26 mouse cellular contexts compared by ENCODE assay signal in the genomic region with DNA sequence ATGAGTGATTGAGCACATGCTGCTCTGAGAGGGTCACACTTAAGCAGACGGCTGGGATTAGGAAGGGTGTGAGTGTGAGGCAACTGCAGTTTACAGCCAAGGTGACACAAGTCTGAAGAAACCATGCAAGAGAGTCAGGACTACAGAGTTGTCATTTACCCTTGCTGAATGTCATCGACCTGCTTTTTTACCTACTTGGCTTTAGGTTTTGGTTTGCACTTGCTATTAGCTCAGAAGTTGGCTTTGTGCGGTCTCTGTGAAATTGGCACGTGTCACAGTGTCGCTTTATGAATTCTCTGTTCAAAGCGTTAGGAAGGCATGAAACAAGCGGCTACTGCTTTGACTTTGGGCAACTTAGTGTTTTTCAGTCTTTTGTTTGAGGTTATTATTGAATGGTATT.
DNase-seq lines count a peak whose midpoint lies in the region; ATAC-seq and TF ChIP-seq lines count a peak whose summit lies in the region.
"Had no signal": no experiment of that assay in that cellular context is flagged by ENCODE, and none has a peak within 500 bp of the region (broad histone marks: within the 10 kb centered on the region; RNA-seq: fewer than 3 reads in every experiment).

No protein-coding gene starts in this region.

- H3K9ac ChIP-seq in forebrain, embryonic 15.5 days (replicated peaks), result no peak overlapping the region
- no peak overlapping the region for H3K9ac ChIP-seq in forebrain, postnatal 0 days
- H3K9ac ChIP-seq in midbrain, postnatal 0 days (replicated peaks; ENCODE audit: low read length, poor library complexity, severe bottlenecking), result no peak overlapping the region
- H3K9ac ChIP-seq: embryonic facial prominence, embryonic 12.5 days; embryonic facial prominence, embryonic 15.5 days; forebrain, embryonic 12.5 days; heart, embryonic 13.5 days; hindbrain, embryonic 12.5 days; hindbrain, embryonic 15.5 days had no signal

- H3K9me3 ChIP-seq in forebrain, embryonic 15.5 days, result no peaks in the 10 kb centered on the region
- no peaks in the 10 kb centered on the region for H3K9me3 ChIP-seq in forebrain, postnatal 0 days (ENCODE audit: low read length)
- no peaks in the 10 kb centered on the region for H3K9me3 ChIP-seq in midbrain, postnatal 0 days (ENCODE audit: low read length)
- H3K9me3 ChIP-seq: embryonic facial prominence, embryonic 12.5 days; embryonic facial prominence, embryonic 15.5 days; forebrain, embryonic 12.5 days; heart, embryonic 10.5 days; hindbrain, embryonic 12.5 days; hindbrain, embryonic 15.5 days had no signal

- H3K27me3 ChIP-seq in forebrain, embryonic 15.5 days, result no peaks in the 10 kb centered on the region
- no peaks in the 10 kb centered on the region for H3K27me3 ChIP-seq in forebrain, postnatal 0 days (ENCODE audit: insufficient read depth, low read length)
- no peaks in the 10 kb centered on the region for H3K27me3 ChIP-seq in midbrain, postnatal 0 days (ENCODE audit: insufficient read depth, low read length)
- H3K27me3 ChIP-seq: CH12.LX; embryonic facial prominence, embryonic 12.5 days; embryonic facial prominence, embryonic 15.5 days; forebrain, embryonic 12.5 days; heart, embryonic 13.5 days; hindbrain, embryonic 12.5 days; hindbrain, embryonic 15.5 days; Patski had no signal

- TF ChIP-seq CTCF in forebrain, postnatal 0 days (IDR thresholded peaks at IDR 0.05; ENCODE audit: low read depth), result no peak
- TF ChIP-seq CTCF in midbrain, postnatal 0 days (IDR thresholded peaks at IDR 0.05), result no peak

- WGBS in forebrain, embryonic 15.5 days, result 79% methylated on average over 7 of the region's 7 CpGs
- 80% methylated on average over 7 of the region's 7 CpGs for WGBS in forebrain, postnatal 0 days
- WGBS in midbrain, postnatal 0 days, result 86% methylated on average over 7 of the region's 7 CpGs

- no peak overlapping the region for H3K4me3 ChIP-seq in forebrain, embryonic 15.5 days
- H3K4me3 ChIP-seq in forebrain, postnatal 0 days (ENCODE audit: low read depth, low read length), result no peak overlapping the region
- H3K4me3 ChIP-seq in midbrain, postnatal 0 days (ENCODE audit: low read depth, low read length), result no peak overlapping the region
- H3K4me3 ChIP-seq: embryonic facial prominence, embryonic 12.5 days; embryonic facial prominence, embryonic 15.5 days; forebrain, embryonic 12.5 days; gastrocnemius, adult 2 months; heart, adult 2 months; heart, embryonic 10.5 days; heart, embryonic 13.5 days; hindbrain, embryonic 12.5 days; hindbrain, embryonic 15.5 days had no signal

- DNase-seq in forebrain, postnatal 0 days, result no peak
- peak; percentile 5 for DNase-seq in thymus, postnatal 4 days
- DNase-seq in thymus, adult 18-20 months, result no peak
- DNase-seq in gonadal fat pad, adult 2 months (ENCODE audit: low read depth), result peak; percentile 60
- no peak for DNase-seq in midbrain, postnatal 0 days (ENCODE audit: low spot score)
- DNase-seq: adrenal gland, postnatal 25 days; B cell, adult 2 months; cerebellum, adult 11 months; cerebellum, adult 2 months; cerebellum, adult 9-11 months; cerebellum, postnatal 25 days; gastrocnemius, adult 2 months; gastrocnemius, postnatal 14 days; heart, adult 2 months had no signal

- 0 out of 2 replicates have a peak, but pooled peaks have one; percentile 51 for ATAC-seq in forebrain, embryonic 15.5 days (replicated peaks)
- ATAC-seq in forebrain, postnatal 0 days, result no peak
- ATAC-seq in midbrain, postnatal 0 days (ENCODE audit: low FRiP score), result no peak
- ATAC-seq: forebrain, embryonic 16.5 days; intestine, postnatal 0 days; Patski had no signal

- no peak overlapping the region for H3K4me2 ChIP-seq in forebrain, embryonic 15.5 days (replicated peaks)
- H3K4me2 ChIP-seq in forebrain, postnatal 0 days (ENCODE audit: low read depth), result no peak overlapping the region
- H3K4me2 ChIP-seq in midbrain, postnatal 0 days (ENCODE audit: low read depth, low read length, poor library complexity, severe bottlenecking), result no peak overlapping the region
- H3K4me2 ChIP-seq: embryonic facial prominence, embryonic 12.5 days; embryonic facial prominence, embryonic 15.5 days; forebrain, embryonic 12.5 days; heart, embryonic 13.5 days; hindbrain, embryonic 12.5 days; hindbrain, embryonic 15.5 days had no signal

- H3K4me1 ChIP-seq in forebrain, embryonic 15.5 days, result no peaks in the 10 kb centered on the region
- H3K4me1 ChIP-seq in forebrain, postnatal 0 days (ENCODE audit: insufficient read depth), result no peaks in the 10 kb centered on the region
- no peaks in the 10 kb centered on the region for H3K4me1 ChIP-seq in midbrain, postnatal 0 days (ENCODE audit: insufficient read depth, low read length)
- H3K4me1 ChIP-seq: embryonic facial prominence, embryonic 12.5 days; embryonic facial prominence, embryonic 15.5 days; forebrain, embryonic 12.5 days; hindbrain, embryonic 12.5 days; hindbrain, embryonic 15.5 days had no signal

- H3K27ac ChIP-seq in forebrain, embryonic 15.5 days (replicated peaks), result no peak overlapping the region
- no peak overlapping the region for H3K27ac ChIP-seq in forebrain, postnatal 0 days (ENCODE audit: low read depth, low read length)
- H3K27ac ChIP-seq in midbrain, postnatal 0 days (ENCODE audit: low read depth, low read length), result no peak overlapping the region
- H3K27ac ChIP-seq: embryonic facial prominence, embryonic 12.5 days; embryonic facial prominence, embryonic 15.5 days; forebrain, embryonic 12.5 days; gastrocnemius, adult 2 months; heart, adult 2 months; heart, embryonic 10.5 days; heart, embryonic 13.5 days; hindbrain, embryonic 12.5 days; hindbrain, embryonic 15.5 days had no signal

- H3K36me3 ChIP-seq in forebrain, embryonic 15.5 days, result no peaks in the 10 kb centered on the region
- H3K36me3 ChIP-seq in forebrain, postnatal 0 days (ENCODE audit: insufficient read depth), result peaks cover 13% of the 10 kb centered on the region; the same call in 1 of the 2 replicates
- H3K36me3 ChIP-seq in midbrain, postnatal 0 days (ENCODE audit: insufficient read depth, low read length), result peaks cover 4% of the 10 kb centered on the region; the same call in 1 of the 2 replicates
- H3K36me3 ChIP-seq: embryonic facial prominence, embryonic 12.5 days; embryonic facial prominence, embryonic 15.5 days; forebrain, embryonic 12.5 days; heart, embryonic 10.5 days; heart, embryonic 13.5 days had no signal

Comparison
In these comparisons a context has a peak if more than half of its experiments do, and no peak if none do; other contexts are left out.
1. DNase-seq: peak in thymus, postnatal 4 days (single experiment) and gonadal fat pad, adult 2 months (single experiment); none in forebrain, postnatal 0 days (single experiment), thymus, adult 18-20 months (0 of 2) and midbrain, postnatal 0 days (single experiment).